Mouse (Mus musculus) CD4-positive naive resting alpha-beta T cell, adult 76 days (primary cell): ENCODE results near the gene Ttc37. TPM values are rescaled to one million over a fixed set of nuclear protein-coding genes. Genes with fewer than 3 reads are reported as not detected.

ENCODE experiments used
- total RNA-seq: library from RNA; stranded (reverse); gene quantifications from one replicate; pipeline ENCODE4 v1.2.4, GENCODE M21; 2023

The Ttc37 gene
- 30.9 TPM for total RNA-seq

GRCm38 (mm10) chr13:76098493-76099303 is at the start of gene Ttc37, which contains the start of gene Arsk:
Ttc37 (plus strand) TSS chr13:76098734.
Arsk (minus strand) TSS chr13:76098660.

GRCm38 (mm10) chr13:76056896-76057266 is 41.7 kb upstream of the Ttc37 start, which contains the start of gene Gpr150:
Gpr150 (minus strand) TSS chr13:76056996.

Other genes starting within 250 kb of the Ttc37 start
- gene Rhobtb3, start 154.8 kb upstream of the Ttc37 start, total RNA-seq = not detected
- gene Spata9, start 131.6 kb upstream of the Ttc37 start, total RNA-seq = not detected
- gene Rfesd, start 80.0 kb upstream of the Ttc37 start, total RNA-seq = 8.3 TPM
- gene Gpr150, start 41.7 kb upstream of the Ttc37 start, total RNA-seq = not detected
- 5.5 TPM for gene Arsk, start 74 bp upstream of the Ttc37 start, total RNA-seq
- gene Fam81b, start 206.3 kb downstream of the Ttc37 start, total RNA-seq = not detected